Mouse (Mus musculus): ENCODE measurements around the gene Atad3a. TPM values are rescaled to one million over a fixed set of nuclear protein-coding genes. Genes with fewer than 3 reads are reported as not detected.

The Atad3a gene
- polyA plus RNA-seq, 1 experiment from 2014 or later: 102 TPM

DNA sequence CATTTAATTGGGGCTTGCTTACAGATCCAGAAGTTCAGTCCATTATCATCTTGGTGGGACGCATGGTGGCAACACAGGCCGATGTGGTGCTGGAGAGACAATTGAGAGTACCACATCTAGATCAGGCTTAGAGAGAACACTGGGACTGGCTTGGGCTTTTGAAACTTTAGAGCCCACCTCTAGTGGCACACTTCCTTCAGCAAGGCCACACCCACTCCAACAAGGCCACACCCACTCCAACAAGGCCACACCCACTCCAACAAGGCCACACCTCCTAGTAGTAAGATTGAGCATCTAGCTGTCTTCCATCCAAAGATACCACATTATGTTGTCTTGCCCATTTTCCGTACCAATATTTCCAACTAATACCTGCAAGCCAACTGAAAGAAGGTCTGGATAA is 68.5 kb downstream of the Atad3a start:
- H3K27ac ChIP-seq (ENCODE audit: low read depth): no peak overlapping the region
- DNase-seq (no peak), ATAC-seq (ENCODE audit: insufficient read depth) (no peak)
- no peak overlapping the region for H3K9ac ChIP-seq
- peaks cover 9% of the 10 kb centered on the region; the same call in 1 of the 2 replicates for H3K27me3 ChIP-seq (ENCODE audit: insufficient read depth, low read length)
- H3K4me1 ChIP-seq (ENCODE audit: insufficient read depth): no peaks in the 10 kb centered on the region
- no peaks in the 10 kb centered on the region for H3K36me3 ChIP-seq (ENCODE audit: insufficient read depth)
- H3K4me3 ChIP-seq (ENCODE audit: low read depth, low read length): no peak overlapping the region
- no peak for TF ChIP-seq CTCF (IDR thresholded peaks at IDR 0.05; ENCODE audit: low read depth)
- H3K9me3 ChIP-seq (ENCODE audit: low read depth, low read length): no peaks in the 10 kb centered on the region
- WGBS: 97% methylated on average over 3 of the region's 3 CpGs
- no peak overlapping the region for H3K4me2 ChIP-seq

Small RNAs within 50 kb of the gene (microRNA-seq; reads per million reads assigned to microRNA genes)
- gene Gm27743 (ENCODE audit: borderline number of aligned reads): not detected

Other genes starting within 250 kb of the Atad3a start
- 85.0 and 90.5 TPM in 2 replicates for gene Nadk, start 198.7 kb downstream of the Atad3a start, polyA plus RNA-seq (2014; fragmentation: Nextera tagmentation; extraction: Ambion mirVana)
- 9.5 and 9.7 TPM in 2 replicates for gene Slc35e2, start 159.7 kb downstream of the Atad3a start, polyA plus RNA-seq (2014; fragmentation: Nextera tagmentation; extraction: Ambion mirVana)
- 56.3 and 58.7 TPM in 2 replicates for gene Cdk11b, start 136.2 kb downstream of the Atad3a start, polyA plus RNA-seq (2014; fragmentation: Nextera tagmentation; extraction: Ambion mirVana)
- not detected in 2 replicates for gene Gm10563, start 115.7 kb downstream of the Atad3a start, polyA plus RNA-seq (2014; fragmentation: Nextera tagmentation; extraction: Ambion mirVana)
- gene Mmp23, start 107.7 kb downstream of the Atad3a start, polyA plus RNA-seq (2014; fragmentation: Nextera tagmentation; extraction: Ambion mirVana): 34.8 and 38.7 TPM in 2 replicates
- gene Mib2, start 91.9 kb downstream of the Atad3a start, polyA plus RNA-seq (2014; fragmentation: Nextera tagmentation; extraction: Ambion mirVana): 22.4 and 24.8 TPM in 2 replicates
- 2.5 and 2.7 TPM in 2 replicates for gene Fndc10, start 66.8 kb downstream of the Atad3a start, polyA plus RNA-seq (2014; fragmentation: Nextera tagmentation; extraction: Ambion mirVana)
- gene Ssu72, start 56.3 kb downstream of the Atad3a start, polyA plus RNA-seq (2014; fragmentation: Nextera tagmentation; extraction: Ambion mirVana): 153 and 156 TPM in 2 replicates
- 0.41 and 0.86 TPM in 2 replicates for gene Tmem240, start 26.3 kb downstream of the Atad3a start, polyA plus RNA-seq (2014; fragmentation: Nextera tagmentation; extraction: Ambion mirVana)
- 8.7 and 8.9 TPM in 2 replicates for gene Vwa1, start 13.6 kb upstream of the Atad3a start, polyA plus RNA-seq (2014; fragmentation: Nextera tagmentation; extraction: Ambion mirVana)
- 0.12 and 0.15 TPM in 2 replicates for gene Tmem88b, start 24.8 kb upstream of the Atad3a start, polyA plus RNA-seq (2014; fragmentation: Nextera tagmentation; extraction: Ambion mirVana)
- not detected in 2 replicates for gene Ankrd65, start 29.3 kb upstream of the Atad3a start, polyA plus RNA-seq (2014; fragmentation: Nextera tagmentation; extraction: Ambion mirVana)
- 226 and 231 TPM in 2 replicates for gene Mrpl20, start 41.8 kb upstream of the Atad3a start, polyA plus RNA-seq (2014; fragmentation: Nextera tagmentation; extraction: Ambion mirVana)
- gene Ccnl2, start 51.4 kb upstream of the Atad3a start, polyA plus RNA-seq (2014; fragmentation: Nextera tagmentation; extraction: Ambion mirVana): 172 and 174 TPM in 2 replicates
- gene Aurkaip1, start 70.2 kb upstream of the Atad3a start, polyA plus RNA-seq (2014; fragmentation: Nextera tagmentation; extraction: Ambion mirVana): 124 and 136 TPM in 2 replicates
- gene Mxra8, start 78.6 kb upstream of the Atad3a start, polyA plus RNA-seq (2014; fragmentation: Nextera tagmentation; extraction: Ambion mirVana): 148 and 155 TPM in 2 replicates
- gene Dvl1, start 86.3 kb upstream of the Atad3a start, polyA plus RNA-seq (2014; fragmentation: Nextera tagmentation; extraction: Ambion mirVana): 11.3 and 17.8 TPM in 2 replicates
- 0.16 and 0.22 TPM in 2 replicates for gene Tas1r3, start 102.3 kb upstream of the Atad3a start, polyA plus RNA-seq (2014; fragmentation: Nextera tagmentation; extraction: Ambion mirVana)
- 17.1 and 18.4 TPM in 2 replicates for gene Cptp, start 108.3 kb upstream of the Atad3a start, polyA plus RNA-seq (2014; fragmentation: Nextera tagmentation; extraction: Ambion mirVana)
- 83.6 and 84.7 TPM in 2 replicates for gene Ints11, start 108.5 kb upstream of the Atad3a start, polyA plus RNA-seq (2014; fragmentation: Nextera tagmentation; extraction: Ambion mirVana)
- gene Pusl1, start 130.7 kb upstream of the Atad3a start, polyA plus RNA-seq (2014; fragmentation: Nextera tagmentation; extraction: Ambion mirVana): 43.6 and 50.9 TPM in 2 replicates
- gene Acap3, start 130.7 kb upstream of the Atad3a start, polyA plus RNA-seq (2014; fragmentation: Nextera tagmentation; extraction: Ambion mirVana): 17.9 and 20.5 TPM in 2 replicates
- 124 and 127 TPM in 2 replicates for gene Ube2j2, start 182.7 kb upstream of the Atad3a start, polyA plus RNA-seq (2014; fragmentation: Nextera tagmentation; extraction: Ambion mirVana)
- 35.9 and 43.5 TPM in 2 replicates for gene C1qtnf12, start 201.2 kb upstream of the Atad3a start, polyA plus RNA-seq (2014; fragmentation: Nextera tagmentation; extraction: Ambion mirVana)
- gene B3galt6, start 231.6 kb upstream of the Atad3a start, polyA plus RNA-seq (2014; fragmentation: Nextera tagmentation; extraction: Ambion mirVana): 17.1 and 18.2 TPM in 2 replicates
- 152 TPM in 2 replicates for gene Sdf4, start 231.8 kb upstream of the Atad3a start, polyA plus RNA-seq (2014; fragmentation: Nextera tagmentation; extraction: Ambion mirVana)

Measured in lung, embryonic 14.5 days (tissue).